9 mouse cellular contexts compared by ENCODE assay signal in genomic region chr15:95880616-95881151, GRCm38 (mm10).
A peak's percentile ranks its signal among the peaks of the same experiment; 100 is the strongest.
DNase-seq lines count a peak whose midpoint lies in the region; ATAC-seq and TF ChIP-seq lines count a peak whose summit lies in the region.
"Had no signal": no experiment of that assay in that cellular context is flagged by ENCODE, and none has a peak within 500 bp of the region (broad histone marks: within the 10 kb centered on the region; RNA-seq: fewer than 3 reads in every experiment).

No protein-coding gene starts in this region.

- WGBS in bone marrow, adult 2 months: 8% methylated on average over 10 of the region's 10 CpGs
- WGBS in kidney, adult 2 months: 24% methylated on average over 10 of the region's 10 CpGs
- WGBS in lung, embryonic 15.5 days: 5% methylated on average over 10 of the region's 10 CpGs

- no peaks in the 10 kb centered on the region for H3K27me3 ChIP-seq in kidney, adult 2 months (replicated peaks; ENCODE audit: control insufficient read depth, insufficient read depth, low read length)
- no peaks in the 10 kb centered on the region for H3K27me3 ChIP-seq in lung, embryonic 15.5 days

- intact Hi-C loops in left cerebral cortex, postnatal 36 days (cut with DNase I): no loop called here

- no peaks in the 10 kb centered on the region for H3K36me3 ChIP-seq in kidney, adult 2 months (ENCODE audit: control insufficient read depth, insufficient read depth, low read length)
- no peaks in the 10 kb centered on the region for H3K36me3 ChIP-seq in lung, embryonic 15.5 days

- TF ChIP-seq POLR2A in bone marrow, adult 2 months (IDR thresholded peaks at IDR 0.05; ENCODE audit: borderline replicate concordance, control insufficient read depth, low read depth, low read length): no peak
- TF ChIP-seq POLR2A in kidney, adult 2 months (IDR thresholded peaks at IDR 0.05; ENCODE audit: low read depth, low read length): no peak

- peak overlapping the region; percentile 24; the same call in 1 of the 2 replicates for H3K4me2 ChIP-seq in lung, embryonic 15.5 days

- 0 out of 2 replicates have a peak overlapping the region, but pooled peaks have one; percentile 3 for H3K27ac ChIP-seq in bone marrow, adult 2 months (ENCODE audit: control insufficient read depth, insufficient read depth, low read depth, low read length, poor library complexity)
- H3K27ac ChIP-seq in kidney, adult 2 months (ENCODE audit: insufficient read depth, low read depth, low read length): peak overlapping the region; percentile 74
- H3K27ac ChIP-seq in lung, embryonic 15.5 days: peak overlapping the region; percentile 58
- H3K27ac ChIP-seq: macrophage had no signal

- peaks cover 7% of the 10 kb centered on the region for H3K4me1 ChIP-seq in bone marrow, adult 2 months (ENCODE audit: control insufficient read depth, insufficient read depth, low read length)
- peaks cover 6% of the 10 kb centered on the region; the same call in 1 of the 2 replicates for H3K4me1 ChIP-seq in kidney, adult 2 months (ENCODE audit: control insufficient read depth, insufficient read depth, low read length)
- H3K4me1 ChIP-seq in lung, embryonic 15.5 days: peaks cover 22% of the 10 kb centered on the region

- H3K9ac ChIP-seq in lung, embryonic 15.5 days: no peak overlapping the region

- ATAC-seq in lung, embryonic 15.5 days (ENCODE audit: borderline replicate concordance, extremely low read depth, low FRiP score, low TSS enrichment): peak; percentile 77

- DNase-seq in heart, adult 18-20 months: peak; percentile 70 to 86
- peak; percentile 74 for DNase-seq in kidney, adult 2 months
- DNase-seq in urinary bladder, postnatal 25 days (ENCODE audit: low spot score): no peak
- DNase-seq in left cerebral cortex, postnatal 36 days (ENCODE audit: low spot score in 2 of 2): no peak
- no peak for DNase-seq in testis, postnatal 10 days (ENCODE audit: low spot score)
- no peak for DNase-seq in layer of hippocampus, postnatal 36 days

- TF ChIP-seq CTCF in bone marrow, adult 2 months (IDR thresholded peaks at IDR 0.05; ENCODE audit: control insufficient read depth, insufficient read depth, low read length): no peak
- no peak for TF ChIP-seq CTCF in kidney, adult 2 months (conservative IDR thresholded peaks at IDR 0.05; ENCODE audit: insufficient read depth, insufficient read length, low read depth, low read length)

- no peak overlapping the region for H3K4me3 ChIP-seq in bone marrow, adult 2 months (replicated peaks; ENCODE audit: control insufficient read depth, low read depth, low read length)
- H3K4me3 ChIP-seq in kidney, adult 2 months (ENCODE audit: insufficient read depth, low read depth, low read length): no peak overlapping the region
- no peak overlapping the region for H3K4me3 ChIP-seq in lung, embryonic 15.5 days

- no peaks in the 10 kb centered on the region for H3K9me3 ChIP-seq in lung, embryonic 15.5 days

Comparison
In these comparisons a context has a peak if more than half of its experiments do, and no peak if none do; other contexts are left out.
1. H3K27ac ChIP-seq: peak in every context shown above with its lines; median percentile 74 in kidney, adult 2 months; 58 in lung, embryonic 15.5 days; 3 in bone marrow, adult 2 months.
2. DNase-seq: peak in heart, adult 18-20 months (2 of 2) and kidney, adult 2 months (single experiment); none in urinary bladder, postnatal 25 days (single experiment), left cerebral cortex, postnatal 36 days (0 of 2), testis, postnatal 10 days (single experiment) and layer of hippocampus, postnatal 36 days (0 of 2).